Mouse (Mus musculus): ENCODE results near the gene Mmrn1.

GRCm38 (mm10) chr6:60994521-60994920 is 69.7 kb downstream of the Mmrn1 start:
- TF ChIP-seq CTCF (IDR thresholded peaks at IDR 0.05), result no peak
- TF ChIP-seq POLR2A (IDR thresholded peaks at IDR 0.05; ENCODE audit: insufficient read depth, low read depth, low read length), result no peak
